Mouse (Mus musculus): ENCODE data around the gene Aloxe3. TPM values are rescaled to one million over a fixed set of nuclear protein-coding genes. Genes with fewer than 3 reads are reported as not detected.

Gene Aloxe3
- total and polyA plus RNA-seq, 2 experiments from 2014 or later: 10.0 to 14.9 TPM

DNA sequence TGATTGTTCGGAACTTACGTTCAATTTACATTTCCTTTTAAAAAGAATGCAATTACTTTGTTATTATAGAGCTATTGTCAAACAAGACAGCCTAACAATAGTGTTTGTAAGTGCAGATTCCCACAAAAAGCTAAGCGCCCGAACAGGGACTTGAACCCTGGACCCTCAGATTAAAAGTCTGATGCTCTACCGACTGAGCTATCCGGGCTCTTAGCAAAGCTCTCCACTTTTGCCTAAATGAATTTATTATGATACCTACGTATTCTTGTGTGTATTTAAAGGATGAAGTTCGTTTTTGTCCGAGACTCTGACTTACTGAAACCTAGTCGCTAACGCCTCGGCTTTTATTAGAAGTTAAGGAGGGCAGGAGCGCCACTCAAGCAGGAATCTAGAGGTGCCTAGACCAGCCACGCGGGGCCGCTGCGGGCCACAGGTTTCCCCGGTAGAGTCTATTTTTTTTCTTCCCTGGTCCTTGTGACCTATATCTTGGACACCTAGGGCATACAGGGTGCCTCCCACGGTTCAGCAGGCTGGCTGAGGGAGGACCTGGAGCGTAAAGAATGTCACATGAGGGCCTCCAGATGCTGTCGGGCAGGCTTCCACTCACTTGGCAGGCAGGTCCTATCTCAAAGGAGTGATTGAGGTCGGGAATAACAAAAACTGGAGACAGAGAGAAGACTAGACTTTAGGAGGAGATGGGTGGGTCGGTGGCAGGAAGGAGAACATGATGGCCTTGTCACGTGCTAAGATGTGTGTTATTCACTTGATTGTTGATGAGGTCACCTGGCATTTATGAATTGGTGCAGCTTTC is 450 bp upstream of the Aloxe3 start:
- Histone ChIP-seq H3K9ac (peak overlapping the region; percentile 59), H3K36me3 (ENCODE audit: insufficient read depth) (no peaks in the 10 kb centered on the region), H3K27me3 (ENCODE audit: insufficient read depth, low read length) (no peaks in the 10 kb centered on the region), H3K27ac (ENCODE audit: low read depth, low read length) (peak overlapping the region; percentile 85), H3K4me3 (ENCODE audit: low read depth, low read length) (peak overlapping the region; percentile 56), H3K4me2 (ENCODE audit: low read depth) (peak overlapping the region; percentile 62), H3K4me1 (ENCODE audit: insufficient read depth) (peaks cover 8% of the 10 kb centered on the region), H3K9me3 (ENCODE audit: low read length) (no peaks in the 10 kb centered on the region)
- peak; percentile 55 for TF ChIP-seq CTCF (IDR thresholded peaks at IDR 0.05; ENCODE audit: low read depth)
- WGBS: 1% methylated on average over 24 of the region's 24 CpGs
- ATAC-seq (peak; percentile 50), DNase-seq (peak; percentile 95)

DNA sequence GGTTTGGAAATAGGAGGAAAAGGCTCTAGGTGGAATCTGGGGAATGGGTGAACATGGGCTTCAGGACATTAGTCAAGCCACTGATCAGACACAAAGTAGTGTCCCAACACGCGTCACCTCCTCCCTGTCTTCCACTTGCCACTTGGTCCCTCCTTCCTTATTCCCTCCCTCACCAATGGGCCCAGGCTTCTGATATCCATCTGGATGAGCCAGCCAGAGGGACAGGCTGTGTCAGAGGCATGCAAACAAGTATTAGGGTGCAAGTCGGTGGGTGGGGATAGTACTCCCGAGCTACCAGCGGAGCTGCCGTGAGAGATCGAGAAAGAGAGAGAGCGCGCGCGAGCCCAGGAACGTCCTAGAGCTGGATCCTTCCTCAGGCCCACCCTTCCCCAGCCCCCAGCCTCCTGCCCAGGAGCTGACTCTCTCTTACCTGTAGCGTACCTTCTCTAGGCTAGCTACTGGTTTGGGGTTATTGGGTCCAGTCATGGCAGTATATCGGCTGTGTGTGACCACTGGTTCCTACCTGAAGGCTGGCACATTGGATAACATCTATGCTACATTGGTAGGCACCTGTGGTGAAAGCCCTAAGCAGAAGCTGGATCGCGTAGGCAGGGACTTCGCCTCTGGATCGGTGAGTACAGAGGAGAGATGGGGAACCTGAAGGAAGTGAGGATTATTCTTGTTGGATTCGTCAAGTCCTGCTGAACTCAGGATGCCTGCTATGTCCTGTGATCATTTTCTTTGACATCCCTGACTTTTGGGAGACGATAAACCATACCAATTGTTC is 416 bp downstream of the Aloxe3 start:
- ATAC-seq (no peak), DNase-seq (peak; percentile 55)
- peak overlapping the region; percentile 59 for H3K9ac ChIP-seq
- H3K4me1 ChIP-seq (ENCODE audit: insufficient read depth): no peaks in the 10 kb centered on the region; the same call in 1 of the 2 replicates
- no peaks in the 10 kb centered on the region for H3K27me3 ChIP-seq (ENCODE audit: insufficient read depth, low read length)
- H3K27ac ChIP-seq (ENCODE audit: low read depth, low read length): peak overlapping the region; percentile 85
- H3K9me3 ChIP-seq (ENCODE audit: low read length): no peaks in the 10 kb centered on the region
- peak overlapping the region; percentile 56 for H3K4me3 ChIP-seq (ENCODE audit: low read depth, low read length)
- TF ChIP-seq CTCF (IDR thresholded peaks at IDR 0.05; ENCODE audit: low read depth): 0 out of 2 replicates have a peak, but pooled peaks have one; percentile 2
- no peaks in the 10 kb centered on the region for H3K36me3 ChIP-seq (ENCODE audit: insufficient read depth)
- peak overlapping the region; percentile 62 for H3K4me2 ChIP-seq (ENCODE audit: low read depth)
- 11% methylated on average over 20 of the region's 20 CpGs for WGBS

DNA sequence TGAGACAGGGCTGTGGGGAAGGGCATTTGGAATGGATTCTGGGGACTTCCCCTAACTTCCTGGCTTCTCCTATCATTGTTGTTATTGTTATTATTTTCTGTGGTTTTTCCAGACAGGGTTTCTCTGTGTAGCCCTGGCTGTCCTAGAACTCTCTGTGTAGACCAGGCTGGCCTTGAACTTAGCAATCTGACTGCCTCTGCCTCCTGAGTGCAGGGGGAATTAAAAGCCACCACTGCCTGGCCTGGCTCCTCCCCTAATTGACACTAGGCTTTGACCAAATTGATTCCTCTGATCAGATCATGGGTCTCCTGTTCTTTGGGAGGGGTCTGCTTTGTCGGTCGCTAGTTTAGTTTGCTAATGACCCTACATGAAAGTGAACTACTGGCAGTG is 1.0 kb downstream of the Aloxe3 start:
- Histone ChIP-seq H3K4me2 (ENCODE audit: low read depth) (peak overlapping the region; percentile 62), H3K36me3 (ENCODE audit: insufficient read depth) (no peaks in the 10 kb centered on the region), H3K4me1 (ENCODE audit: insufficient read depth) (no peaks in the 10 kb centered on the region; the same call in 1 of the 2 replicates), H3K4me3 (ENCODE audit: low read depth, low read length) (peak overlapping the region; percentile 56), H3K9ac (peak overlapping the region; percentile 59; the same call in 1 of the 2 replicates), H3K9me3 (ENCODE audit: low read length) (no peaks in the 10 kb centered on the region), H3K27me3 (ENCODE audit: insufficient read depth, low read length) (no peaks in the 10 kb centered on the region), H3K27ac (ENCODE audit: low read depth, low read length) (no peak overlapping the region)
- no peak for TF ChIP-seq CTCF (IDR thresholded peaks at IDR 0.05; ENCODE audit: low read depth)
- DNase-seq: no peak
- ATAC-seq: no peak
- 48% methylated on average over 2 of the region's 2 CpGs for WGBS

DNA sequence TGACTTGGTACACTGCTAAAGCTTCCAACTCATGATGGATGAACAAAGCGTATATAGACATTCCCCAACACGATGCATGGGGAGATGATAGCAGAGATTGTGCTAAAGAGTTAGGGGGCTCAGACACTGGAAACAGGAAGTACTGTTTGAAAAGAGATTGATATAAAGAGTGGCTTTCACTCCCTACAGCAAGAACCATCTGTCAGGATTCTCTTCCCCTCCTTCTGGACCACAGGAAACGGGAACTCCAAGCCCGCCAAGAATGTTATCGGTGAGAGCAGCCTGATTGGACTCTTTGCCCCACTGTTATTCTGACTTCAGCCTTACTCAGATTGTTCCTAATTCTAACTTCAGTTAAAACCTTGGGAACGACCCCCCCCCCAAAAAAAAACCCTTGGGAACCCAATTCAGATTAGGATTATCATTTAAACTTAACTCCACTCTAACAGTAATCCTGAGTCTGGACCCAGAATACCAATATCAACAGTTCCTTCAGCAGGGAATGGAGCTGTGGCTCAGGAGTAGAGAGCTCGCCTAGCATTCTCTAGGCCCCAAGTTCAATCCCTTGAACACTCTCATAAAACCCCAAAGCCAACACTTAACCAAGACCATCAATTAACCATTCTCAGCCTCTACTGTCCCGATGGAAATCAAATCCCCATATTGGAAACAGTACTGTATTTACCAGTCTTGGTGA is 2.9 kb downstream of the Aloxe3 start:
- TF ChIP-seq CTCF (IDR thresholded peaks at IDR 0.05; ENCODE audit: low read depth): no peak
- Histone ChIP-seq H3K9me3 (ENCODE audit: low read length) (no peaks in the 10 kb centered on the region), H3K36me3 (ENCODE audit: insufficient read depth) (no peaks in the 10 kb centered on the region), H3K27ac (ENCODE audit: low read depth, low read length) (no peak overlapping the region), H3K4me2 (ENCODE audit: low read depth) (no peak overlapping the region), H3K4me1 (ENCODE audit: insufficient read depth) (no peaks in the 10 kb centered on the region; the same call in 1 of the 2 replicates), H3K9ac (no peak overlapping the region), H3K4me3 (ENCODE audit: low read depth, low read length) (no peak overlapping the region), H3K27me3 (ENCODE audit: insufficient read depth, low read length) (no peaks in the 10 kb centered on the region)
- no peak for ATAC-seq
- no peak for DNase-seq
- 72% methylated on average over 8 of the region's 8 CpGs for WGBS

- 27% methylated on average over 5 of the region's 5 CpGs for WGBS
- Histone ChIP-seq H3K9me3 (ENCODE audit: low read length) (no peaks in the 10 kb centered on the region), H3K27ac (ENCODE audit: low read depth, low read length) (peak overlapping the region; percentile 50), H3K9ac (peak overlapping the region; percentile 56), H3K36me3 (ENCODE audit: insufficient read depth) (no peaks in the 10 kb centered on the region), H3K4me1 (ENCODE audit: insufficient read depth) (no peaks in the 10 kb centered on the region), H3K27me3 (ENCODE audit: insufficient read depth, low read length) (no peaks in the 10 kb centered on the region), H3K4me2 (ENCODE audit: low read depth) (peak overlapping the region; percentile 63), H3K4me3 (ENCODE audit: low read depth, low read length) (peak overlapping the region; percentile 47)
- TF ChIP-seq CTCF (IDR thresholded peaks at IDR 0.05; ENCODE audit: low read depth): no peak
- DNase-seq (no peak), ATAC-seq (peak; percentile 55)
These were observed 7.8 kb downstream of the Aloxe3 start for GRCm38 (mm10) chr11:69133566-69133922.

DNA sequence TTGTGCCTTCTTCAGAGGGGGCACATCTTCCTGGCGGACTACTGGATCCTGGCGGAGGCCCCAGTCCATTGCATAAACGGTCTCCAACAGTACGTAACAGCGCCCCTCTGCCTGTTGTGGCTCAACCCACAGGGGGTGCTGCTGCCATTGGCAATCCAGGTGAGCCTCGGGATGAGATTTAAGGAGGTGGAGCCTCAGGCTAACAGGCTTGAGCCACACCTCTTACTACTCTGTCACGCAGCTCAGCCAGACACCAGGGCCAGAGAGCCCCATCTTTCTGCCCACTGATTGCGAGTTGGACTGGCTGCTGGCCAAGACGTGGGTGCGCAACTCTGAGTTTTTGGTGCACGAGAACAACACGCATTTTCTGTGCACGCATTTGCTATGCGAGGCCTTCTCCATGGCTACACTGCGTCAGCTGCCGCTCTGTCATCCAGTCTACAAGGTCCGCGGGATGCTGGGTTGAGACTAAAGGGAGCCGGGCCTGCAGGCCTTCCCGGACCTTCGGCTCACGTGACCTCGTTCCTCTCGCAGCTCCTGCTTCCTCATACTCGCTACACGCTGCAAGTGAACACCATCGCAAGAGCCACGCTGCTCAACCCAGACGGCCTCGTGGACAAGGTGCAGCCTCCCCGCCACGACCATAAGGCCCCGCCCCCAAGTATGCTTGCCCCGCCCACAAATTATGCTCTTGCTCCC is 8.4 kb downstream of the Aloxe3 start:
- DNase-seq (peak; percentile 81), ATAC-seq (peak; percentile 93)
- TF ChIP-seq CTCF (IDR thresholded peaks at IDR 0.05; ENCODE audit: low read depth): peak; percentile 72
- 2% methylated on average over 34 of the region's 34 CpGs for WGBS
- Histone ChIP-seq H3K36me3 (ENCODE audit: insufficient read depth) (no peaks in the 10 kb centered on the region), H3K27ac (ENCODE audit: low read depth, low read length) (peak overlapping the region; percentile 50), H3K4me2 (ENCODE audit: low read depth) (peak overlapping the region; percentile 63), H3K27me3 (ENCODE audit: insufficient read depth, low read length) (no peaks in the 10 kb centered on the region), H3K9ac (peak overlapping the region; percentile 56), H3K4me3 (ENCODE audit: low read depth, low read length) (peak overlapping the region; percentile 47), H3K9me3 (ENCODE audit: low read length) (no peaks in the 10 kb centered on the region), H3K4me1 (ENCODE audit: insufficient read depth) (no peaks in the 10 kb centered on the region)

Measured in forebrain, postnatal 0 days (tissue).